8 mouse cellular contexts compared by ENCODE assay signal in genomic region chr9:108577025-108577424, GRCm38 (mm10). TPM values are rescaled to one million over a fixed set of nuclear protein-coding genes. Genes with fewer than 3 reads are reported as not detected.
DNase-seq lines count a peak whose midpoint lies in the region; ATAC-seq and TF ChIP-seq lines count a peak whose summit lies in the region.

No protein-coding gene starts in this region.

- H3K27me3 ChIP-seq in heart, embryonic 14.5 days (ENCODE audit: control insufficient read depth, insufficient read depth, low read length): no peaks in the 10 kb centered on the region
- no peaks in the 10 kb centered on the region for H3K27me3 ChIP-seq in embryonic facial prominence, embryonic 10.5 days (replicated peaks; ENCODE audit: low read depth, poor library complexity, severe bottlenecking)
- peaks cover 23% of the 10 kb centered on the region for H3K27me3 ChIP-seq in hindbrain, embryonic 13.5 days
- 0 out of 2 replicates have a peak, but pooled peaks cover 2% of the 10 kb centered on the region for H3K27me3 ChIP-seq in midbrain, embryonic 13.5 days
- H3K27me3 ChIP-seq in thymus, adult 2 months (ENCODE audit: control insufficient read depth, insufficient read depth, low read length): no peaks in the 10 kb centered on the region

- intact Hi-C loops in heart, postnatal 14 days (cut with DNase I): no loop called here

- H3K4me2 ChIP-seq in heart, embryonic 14.5 days (ENCODE audit: low read length): peak overlapping the region; percentile 66
- peak overlapping the region; percentile 94 for H3K4me2 ChIP-seq in hindbrain, embryonic 13.5 days
- H3K4me2 ChIP-seq in midbrain, embryonic 13.5 days (replicated peaks): peak overlapping the region; percentile 97

- peaks cover 61% of the 10 kb centered on the region for H3K36me3 ChIP-seq in heart, embryonic 14.5 days (ENCODE audit: control insufficient read depth, insufficient read depth, low read length)
- peaks cover 63% of the 10 kb centered on the region for H3K36me3 ChIP-seq in embryonic facial prominence, embryonic 10.5 days (replicated peaks)
- peaks cover 56% of the 10 kb centered on the region for H3K36me3 ChIP-seq in hindbrain, embryonic 13.5 days
- H3K36me3 ChIP-seq in midbrain, embryonic 13.5 days: peaks cover 52% of the 10 kb centered on the region
- H3K36me3 ChIP-seq in thymus, adult 2 months (ENCODE audit: control insufficient read depth, insufficient read depth, low read length): peaks cover 9% of the 10 kb centered on the region

- H3K4me3 ChIP-seq in heart, embryonic 14.5 days (ENCODE audit: control insufficient read depth in 1 of 2, insufficient read depth in 1 of 2, low read depth in 1 of 2, low read length in 2 of 2): peak overlapping the region in 1 of 2 experiments; percentile 73; a peak in 2 of 4 replicates
- peak overlapping the region; percentile 71 for H3K4me3 ChIP-seq in embryonic facial prominence, embryonic 10.5 days
- peak overlapping the region; percentile 75 for H3K4me3 ChIP-seq in hindbrain, embryonic 13.5 days
- H3K4me3 ChIP-seq in midbrain, embryonic 13.5 days (replicated peaks): peak overlapping the region; percentile 80
- H3K4me3 ChIP-seq in thymus, adult 2 months (ENCODE audit: control insufficient read depth, insufficient read depth, low read length): no peak overlapping the region

- no peak for TF ChIP-seq CTCF in thymus, adult 2 months (IDR thresholded peaks at IDR 0.05; ENCODE audit: borderline replicate concordance, control insufficient read depth, extremely low read depth, insufficient read depth, low read length, poor library complexity)

- 56% methylated on average over 6 of the region's 6 CpGs for WGBS in heart, embryonic 14.5 days
- WGBS in embryonic facial prominence, embryonic 10.5 days: 70% methylated on average over 6 of the region's 6 CpGs
- WGBS in hindbrain, embryonic 13.5 days: 51% methylated on average over 6 of the region's 6 CpGs
- WGBS in midbrain, embryonic 13.5 days: 40% methylated on average over 6 of the region's 6 CpGs
- 58% methylated on average over 6 of the region's 6 CpGs for WGBS in thymus, adult 2 months

- no peak for ATAC-seq in heart, embryonic 14.5 days (ENCODE audit: insufficient number of reproducible peaks, insufficient read depth, low FRiP score, low read depth)
- ATAC-seq in hindbrain, embryonic 13.5 days (ENCODE audit: low FRiP score): no peak
- ATAC-seq in midbrain, embryonic 13.5 days: no peak

- TF ChIP-seq POLR2A in thymus, adult 2 months (IDR thresholded peaks at IDR 0.05; ENCODE audit: control insufficient read depth, extremely low read depth, insufficient read depth, low read length, poor library complexity): no peak

- peak overlapping the region; percentile 91 for H3K9ac ChIP-seq in heart, embryonic 14.5 days (ENCODE audit: low read length)
- peak overlapping the region; percentile 92 for H3K9ac ChIP-seq in hindbrain, embryonic 13.5 days
- peak overlapping the region; percentile 92 for H3K9ac ChIP-seq in midbrain, embryonic 13.5 days (replicated peaks)

- no peak overlapping the region for H3K27ac ChIP-seq in heart, embryonic 14.5 days (replicated peaks in 1 of 2; ENCODE audit: control insufficient read depth in 1 of 2, insufficient read depth in 1 of 2, low read depth in 2 of 2, low read length in 2 of 2)
- peak overlapping the region; percentile 98 for H3K27ac ChIP-seq in embryonic facial prominence, embryonic 10.5 days (replicated peaks)
- H3K27ac ChIP-seq in hindbrain, embryonic 13.5 days: peak overlapping the region; percentile 98; the same call in 1 of the 2 replicates
- peak overlapping the region; percentile 97; the same call in 1 of the 2 replicates for H3K27ac ChIP-seq in midbrain, embryonic 13.5 days
- no peak overlapping the region for H3K27ac ChIP-seq in thymus, adult 2 months (ENCODE audit: control insufficient read depth, insufficient read depth, low read length)

- no peak for DNase-seq in heart, postnatal 14 days
- no peak for DNase-seq in embryonic facial prominence, embryonic 10.5 days (ENCODE audit: low spot score)
- no peak for DNase-seq in thymus, adult 2 months
- no peak for DNase-seq in retina, postnatal 1 day
- no peak for DNase-seq in spleen, adult 18-20 months

- peaks cover 21 to 32% of the 10 kb centered on the region in 2 experiments for H3K4me1 ChIP-seq in heart, embryonic 14.5 days (ENCODE audit: control insufficient read depth in 2 of 2, insufficient read depth in 2 of 2, low read length in 2 of 2)
- peaks cover 61% of the 10 kb centered on the region for H3K4me1 ChIP-seq in embryonic facial prominence, embryonic 10.5 days
- peaks cover 65% of the 10 kb centered on the region for H3K4me1 ChIP-seq in hindbrain, embryonic 13.5 days (replicated peaks)
- H3K4me1 ChIP-seq in midbrain, embryonic 13.5 days (replicated peaks): peaks cover 68% of the 10 kb centered on the region
- peaks cover 19% of the 10 kb centered on the region for H3K4me1 ChIP-seq in thymus, adult 2 months (replicated peaks; ENCODE audit: control insufficient read depth, insufficient read depth, low read length)

- no peaks in the 10 kb centered on the region for H3K9me3 ChIP-seq in heart, embryonic 14.5 days (ENCODE audit: control insufficient read depth, low read length)
- no peaks in the 10 kb centered on the region for H3K9me3 ChIP-seq in embryonic facial prominence, embryonic 10.5 days
- no peaks in the 10 kb centered on the region for H3K9me3 ChIP-seq in hindbrain, embryonic 13.5 days
- no peaks in the 10 kb centered on the region for H3K9me3 ChIP-seq in midbrain, embryonic 13.5 days

RNA-seq across cellular contexts. Expression of gene Wdr6, which starts 1.5 kb away (rescaled TPM):
- 39.8 and 46.9 TPM in 2 replicates for polyA plus RNA-seq in heart, embryonic 14.5 days (2014; fragmentation: Nextera tagmentation; extraction: Ambion mirVana)
- 10 to 100 TPM; 21.2 to 23.9 TPM for total RNA-seq in heart, postnatal 14 days (2021)
- polyA plus RNA-seq in embryonic facial prominence, embryonic 10.5 days (2016; fragmentation: Nextera tagmentation; extraction: Ambion mirVana): 200 and 215 TPM in 2 replicates
- polyA plus RNA-seq in hindbrain, embryonic 13.5 days (2015; fragmentation: Nextera tagmentation; extraction: Ambion mirVana): 280 and 317 TPM in 2 replicates
- polyA plus RNA-seq in midbrain, embryonic 13.5 days (2015; fragmentation: Nextera tagmentation; extraction: Ambion mirVana): 364 and 380 TPM in 2 replicates
- polyA plus RNA-seq in thymus, adult 2 months (2012; rRNA removed): 106 and 112 TPM in 2 replicates

RNA-seq across cellular contexts. Expression of gene Dalrd3, which starts 7.3 kb away (rescaled TPM):
- 71.8 and 71.9 TPM in 2 replicates for polyA plus RNA-seq in heart, embryonic 14.5 days (2014; fragmentation: Nextera tagmentation; extraction: Ambion mirVana)
- total RNA-seq in heart, postnatal 14 days (2021): 10 to 100 TPM; 18.7 to 21.4 TPM
- 191 and 200 TPM in 2 replicates for polyA plus RNA-seq in embryonic facial prominence, embryonic 10.5 days (2016; fragmentation: Nextera tagmentation; extraction: Ambion mirVana)
- polyA plus RNA-seq in hindbrain, embryonic 13.5 days (2015; fragmentation: Nextera tagmentation; extraction: Ambion mirVana): 285 and 314 TPM in 2 replicates
- polyA plus RNA-seq in midbrain, embryonic 13.5 days (2015; fragmentation: Nextera tagmentation; extraction: Ambion mirVana): 321 and 345 TPM in 2 replicates
- 418 and 504 TPM in 2 replicates for polyA plus RNA-seq in thymus, adult 2 months (2012; rRNA removed)

RNA-seq across cellular contexts. Expression of gene Ndufaf3, which starts 9.8 kb away (rescaled TPM):
- 74.3 and 78.1 TPM in 2 replicates for polyA plus RNA-seq in heart, embryonic 14.5 days (2014; fragmentation: Nextera tagmentation; extraction: Ambion mirVana)
- total RNA-seq in heart, postnatal 14 days (2021): 10 to 100 TPM; 53.1 to 59.8 TPM
- polyA plus RNA-seq in embryonic facial prominence, embryonic 10.5 days (2016; fragmentation: Nextera tagmentation; extraction: Ambion mirVana): 42.4 and 44.1 TPM in 2 replicates
- 74.0 and 82.1 TPM in 2 replicates for polyA plus RNA-seq in hindbrain, embryonic 13.5 days (2015; fragmentation: Nextera tagmentation; extraction: Ambion mirVana)
- 73.7 and 79.2 TPM in 2 replicates for polyA plus RNA-seq in midbrain, embryonic 13.5 days (2015; fragmentation: Nextera tagmentation; extraction: Ambion mirVana)
- polyA plus RNA-seq in thymus, adult 2 months (2012; rRNA removed): 65.5 and 74.2 TPM in 2 replicates

RNA-seq across cellular contexts. Expression of gene Impdh2, which starts 16.9 kb away (rescaled TPM):
- 94.2 and 97.5 TPM in 2 replicates for polyA plus RNA-seq in heart, embryonic 14.5 days (2014; fragmentation: Nextera tagmentation; extraction: Ambion mirVana)
- total RNA-seq in heart, postnatal 14 days (2021): 10 to 100 TPM; 47.0 to 54.5 TPM
- polyA plus RNA-seq in embryonic facial prominence, embryonic 10.5 days (2016; fragmentation: Nextera tagmentation; extraction: Ambion mirVana): 235 and 254 TPM in 2 replicates
- 104 and 111 TPM in 2 replicates for polyA plus RNA-seq in hindbrain, embryonic 13.5 days (2015; fragmentation: Nextera tagmentation; extraction: Ambion mirVana)
- polyA plus RNA-seq in midbrain, embryonic 13.5 days (2015; fragmentation: Nextera tagmentation; extraction: Ambion mirVana): 108 and 115 TPM in 2 replicates
- 160 and 200 TPM in 2 replicates for polyA plus RNA-seq in thymus, adult 2 months (2012; rRNA removed)

RNA-seq across cellular contexts. Expression of gene P4htm, which starts 20.4 kb away (rescaled TPM):
- polyA plus RNA-seq in heart, embryonic 14.5 days (2014; fragmentation: Nextera tagmentation; extraction: Ambion mirVana): 16.1 and 20.6 TPM in 2 replicates
- total RNA-seq in heart, postnatal 14 days (2021): 10 to 100 TPM; 14.3 to 16.6 TPM
- polyA plus RNA-seq in embryonic facial prominence, embryonic 10.5 days (2016; fragmentation: Nextera tagmentation; extraction: Ambion mirVana): 7.0 and 7.2 TPM in 2 replicates
- 25.6 and 31.4 TPM in 2 replicates for polyA plus RNA-seq in hindbrain, embryonic 13.5 days (2015; fragmentation: Nextera tagmentation; extraction: Ambion mirVana)
- polyA plus RNA-seq in midbrain, embryonic 13.5 days (2015; fragmentation: Nextera tagmentation; extraction: Ambion mirVana): 24.6 and 27.7 TPM in 2 replicates
- 6.6 and 10.5 TPM in 2 replicates for polyA plus RNA-seq in thymus, adult 2 months (2012; rRNA removed)

Comparison
In these comparisons a context has a peak if more than half of its experiments do, and no peak if none do; other contexts are left out.
1. H3K27ac ChIP-seq: peak in embryonic facial prominence, embryonic 10.5 days (single experiment), hindbrain, embryonic 13.5 days (single experiment) and midbrain, embryonic 13.5 days (single experiment); none in heart, embryonic 14.5 days (0 of 2) and thymus, adult 2 months (single experiment).
2. Peak in every context shown above with its lines, with median percentiles within 50 percentile points of each other: H3K4me2 ChIP-seq and H3K9ac ChIP-seq.